Comparison of ENCODE assay signal across 8 mouse cellular contexts in genomic region chr2:132695358-132696093, GRCm38 (mm10). TPM values are rescaled to one million over a fixed set of nuclear protein-coding genes. Genes with fewer than 3 reads are reported as not detected.
DNase-seq lines count a peak whose midpoint lies in the region; ATAC-seq and TF ChIP-seq lines count a peak whose summit lies in the region.

No protein-coding gene starts in this region.

- H3K4me2 ChIP-seq in liver, embryonic 11.5 days: peak overlapping the region; percentile 56
- H3K4me2 ChIP-seq in forebrain, embryonic 11.5 days (ENCODE audit: low read depth, low read length, severe bottlenecking): no peak overlapping the region

- 0 out of 2 replicates have a peak overlapping the region, but pooled peaks have one; percentile 14 for H3K4me3 ChIP-seq in liver, embryonic 11.5 days (ENCODE audit: low read depth, low read length)
- H3K4me3 ChIP-seq in small intestine, adult 2 months (ENCODE audit: low read depth, low read length): no peak overlapping the region
- no peak overlapping the region for H3K4me3 ChIP-seq in forebrain, embryonic 11.5 days (ENCODE audit: low read depth, low read length)

- DNase-seq in heart, adult 18-20 months: peak; percentile 79 to 88
- no peak for DNase-seq in heart, postnatal 25 days (ENCODE audit: low spot score)
- peak; percentile 94 for DNase-seq in c-Kit-positive CD71-positive TER-119-positive erythroid progenitor cells, embryonic 14.5 days (ENCODE audit: low spot score)
- DNase-seq in liver, embryonic 11.5 days (ENCODE audit: low spot score): peak; percentile 63
- no peak for DNase-seq in right cerebral cortex, adult 2 months (ENCODE audit: low spot score in 2 of 2)
- no peak for DNase-seq in Muller cell, postnatal 12 days (ENCODE audit: inconsistent ontology term)
- no peak for DNase-seq in forebrain, embryonic 11.5 days (ENCODE audit: low spot score)

- TF ChIP-seq CTCF in small intestine, adult 2 months (IDR thresholded peaks at IDR 0.05; ENCODE audit: extremely low read depth, insufficient read length, insufficient replicate concordance, low read depth, low read length): no peak

- H3K36me3 ChIP-seq in liver, embryonic 11.5 days (ENCODE audit: control insufficient read depth, insufficient read depth, low read length): no peaks in the 10 kb centered on the region
- H3K36me3 ChIP-seq in small intestine, adult 2 months (ENCODE audit: control insufficient read depth, insufficient read depth, low read length): peaks cover 1% of the 10 kb centered on the region; the same call in 1 of the 2 replicates
- no peaks in the 10 kb centered on the region for H3K36me3 ChIP-seq in forebrain, embryonic 11.5 days (ENCODE audit: control insufficient read depth, insufficient read depth, low read length)

- peaks cover 43% of the 10 kb centered on the region for H3K4me1 ChIP-seq in liver, embryonic 11.5 days (replicated peaks; ENCODE audit: control insufficient read depth, insufficient read depth, low read length)
- peaks cover 25% of the 10 kb centered on the region; the same call in 1 of the 2 replicates for H3K4me1 ChIP-seq in small intestine, adult 2 months (ENCODE audit: control insufficient read depth, insufficient read depth, insufficient read length, low read length)
- H3K4me1 ChIP-seq in forebrain, embryonic 11.5 days (replicated peaks; ENCODE audit: control insufficient read depth, insufficient read depth, low read length): no peaks in the 10 kb centered on the region

- H3K27me3 ChIP-seq in liver, embryonic 11.5 days (replicated peaks; ENCODE audit: control insufficient read depth, insufficient read depth, low read length): no peaks in the 10 kb centered on the region
- H3K27me3 ChIP-seq in small intestine, adult 2 months (ENCODE audit: control insufficient read depth, insufficient read depth, low read length): no peaks in the 10 kb centered on the region
- H3K27me3 ChIP-seq in forebrain, embryonic 11.5 days (ENCODE audit: control insufficient read depth, insufficient read depth, low read length): no peaks in the 10 kb centered on the region

- no peak for TF ChIP-seq POLR2A in small intestine, adult 2 months (IDR thresholded peaks at IDR 0.05; ENCODE audit: low read depth, low read length)

- 44% methylated on average over 9 of the region's 9 CpGs for WGBS in liver, embryonic 11.5 days
- WGBS in small intestine, adult 2 months: 61% methylated on average over 9 of the region's 9 CpGs
- 84% methylated on average over 9 of the region's 9 CpGs for WGBS in forebrain, embryonic 11.5 days

- no peaks in the 10 kb centered on the region for H3K9me3 ChIP-seq in liver, embryonic 11.5 days (ENCODE audit: control insufficient read depth, low read length)
- H3K9me3 ChIP-seq in forebrain, embryonic 11.5 days (ENCODE audit: control insufficient read depth, low read length): no peaks in the 10 kb centered on the region

- H3K27ac ChIP-seq in liver, embryonic 11.5 days (ENCODE audit: low read depth, low read length): peak overlapping the region; percentile 80
- H3K27ac ChIP-seq in small intestine, adult 2 months (ENCODE audit: insufficient read depth, low read depth, low read length): peak overlapping the region; percentile 86
- no peak overlapping the region for H3K27ac ChIP-seq in forebrain, embryonic 11.5 days (ENCODE audit: low read depth, low read length)

- H3K9ac ChIP-seq in liver, embryonic 11.5 days (ENCODE audit: low read depth, low read length): peak overlapping the region; percentile 44; the same call in 1 of the 2 replicates
- H3K9ac ChIP-seq in forebrain, embryonic 11.5 days (ENCODE audit: low read length): no peak overlapping the region

- intact Hi-C loops in heart, postnatal 25 days (cut with DNase I): no loop called here

- peak; percentile 98 for ATAC-seq in liver, embryonic 11.5 days (replicated peaks; ENCODE audit: low FRiP score)
- no peak; the same call in 1 of the 2 replicates for ATAC-seq in forebrain, embryonic 11.5 days (replicated peaks; ENCODE audit: low FRiP score)

RNA-seq across cellular contexts. Expression of gene Shld1, which starts 8.8 kb away (rescaled TPM):
- total RNA-seq in heart, adult 18-20 months (2021): 10 to 100 TPM; 36.7 to 57.1 TPM
- total RNA-seq in heart, postnatal 25 days (2021): 10 to 100 TPM; 41.5 to 55.2 TPM
- 14.1 and 14.9 TPM in 2 replicates for polyA plus RNA-seq in liver, embryonic 11.5 days (2014; fragmentation: Nextera tagmentation; extraction: Ambion mirVana)
- polyA plus RNA-seq in small intestine, adult 2 months (2012; rRNA removed): 4.6 and 8.9 TPM in 2 replicates
- polyA plus RNA-seq in forebrain, embryonic 11.5 days (2014; fragmentation: Nextera tagmentation; extraction: Ambion mirVana): 17.6 and 18.4 TPM in 2 replicates

Comparison
In these comparisons a context has a peak if more than half of its experiments do, and no peak if none do; other contexts are left out.
1. DNase-seq: peak in heart, adult 18-20 months (2 of 2), c-Kit-positive CD71-positive TER-119-positive erythroid progenitor cells, embryonic 14.5 days (single experiment) and liver, embryonic 11.5 days (single experiment); none in heart, postnatal 25 days (single experiment), right cerebral cortex, adult 2 months (0 of 2), Muller cell, postnatal 12 days (single experiment) and forebrain, embryonic 11.5 days (single experiment).